Mouse (Mus musculus) kidney, adult 11 months (tissue): ENCODE measurements around the gene Spint5.
A peak's percentile ranks its signal among the peaks of the same experiment; 100 is the strongest.
"Not testable (repeated sequence)": the region's sequence is repeated elsewhere in the genome, so short reads cannot be mapped to it uniquely, and the experiment has no call there.

Experiments
- DNase-seq: peaks from one replicate; pipeline ENCODE4 v3.0.0; 2022

Gene Spint5

DNA sequence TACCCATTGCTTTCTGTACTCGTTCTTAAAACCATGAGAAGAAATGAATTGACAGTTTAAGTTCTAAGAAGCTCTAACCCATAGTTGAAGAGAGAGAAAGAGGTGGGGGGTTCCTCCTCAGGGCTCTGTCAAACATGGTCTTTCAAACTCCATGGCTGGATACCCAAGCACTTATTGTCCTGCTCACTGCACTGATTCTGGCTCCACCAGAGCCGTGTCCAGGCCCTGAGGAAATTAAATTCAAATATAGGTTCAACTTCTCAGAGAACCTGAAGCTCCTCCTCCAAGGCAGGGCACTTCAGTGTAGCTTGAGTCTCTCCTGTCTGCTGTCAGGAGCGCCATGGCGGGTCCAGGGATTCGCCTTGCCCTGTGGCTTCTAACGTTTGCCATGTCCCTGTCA lies at the start of gene Spint5:
Gene Spint5 (plus strand): TSS at position 301 of the 400 bp plus-strand sequence.
- no peak for DNase-seq

DNA sequence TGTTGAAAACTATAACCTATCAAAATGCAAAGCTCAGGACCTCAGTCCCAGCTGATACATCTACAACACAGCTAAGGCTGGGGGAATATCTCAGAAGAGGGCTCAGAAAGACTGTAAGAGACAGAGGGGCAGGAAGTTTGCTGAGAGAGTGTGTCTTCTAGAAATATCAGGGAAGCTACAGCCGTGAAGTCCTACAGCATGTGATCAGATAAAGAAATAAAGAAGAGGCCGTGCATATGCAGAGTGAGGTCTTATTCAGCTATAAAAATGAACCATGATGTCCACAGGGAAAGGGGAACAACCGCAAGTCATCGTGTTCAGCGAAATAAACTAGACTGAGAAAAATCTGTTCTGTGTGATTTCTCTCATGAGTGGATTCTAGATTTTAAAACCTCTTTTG lies 44.8 kb upstream of the Spint5 start:
- DNase-seq, result no peak

DNA sequence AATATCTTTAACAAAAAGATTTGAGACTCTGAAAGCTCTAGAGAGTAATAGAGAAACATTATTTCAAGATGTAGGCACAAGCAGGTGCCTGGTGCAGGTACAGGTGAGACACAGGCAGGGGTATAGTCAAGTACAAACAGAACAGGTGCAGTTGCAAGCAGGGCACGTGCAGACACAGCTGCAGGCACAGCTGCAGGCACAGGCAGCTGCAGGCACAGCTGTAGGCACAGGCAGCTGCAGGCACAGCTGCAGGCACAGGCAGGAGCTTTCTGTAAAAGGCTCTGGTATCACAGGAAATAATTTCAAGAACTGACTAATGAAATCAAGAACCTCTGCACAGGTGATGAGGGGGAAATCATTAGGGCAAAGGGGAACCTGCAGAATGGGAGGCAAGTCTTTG lies 44.2 kb upstream of the Spint5 start:
- no peak for DNase-seq

DNA sequence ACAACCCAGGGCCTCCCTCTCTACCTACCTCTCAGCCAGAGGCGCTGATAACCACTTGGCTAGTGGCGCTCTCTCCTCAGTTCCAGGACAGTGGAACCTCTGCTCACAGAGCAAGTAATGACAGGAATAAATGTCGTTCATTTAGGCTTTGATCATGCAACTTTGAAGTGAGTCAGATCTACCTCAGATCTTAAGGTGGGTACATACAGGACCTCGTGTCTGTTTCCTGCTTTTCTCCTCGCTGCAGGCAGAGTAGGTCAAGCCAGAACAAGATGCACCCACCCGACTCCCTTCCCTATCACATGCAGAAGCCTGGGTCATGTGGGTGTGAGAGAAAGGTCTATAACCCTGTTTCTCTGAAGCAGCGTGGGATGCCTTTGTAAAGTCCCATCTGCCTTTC lies 41.1 kb upstream of the Spint5 start, which contains the start of gene Wfdc11:
Gene Wfdc11 (minus strand): TSS at position 101 of the 400 bp plus-strand sequence.
- no peak for DNase-seq

DNA sequence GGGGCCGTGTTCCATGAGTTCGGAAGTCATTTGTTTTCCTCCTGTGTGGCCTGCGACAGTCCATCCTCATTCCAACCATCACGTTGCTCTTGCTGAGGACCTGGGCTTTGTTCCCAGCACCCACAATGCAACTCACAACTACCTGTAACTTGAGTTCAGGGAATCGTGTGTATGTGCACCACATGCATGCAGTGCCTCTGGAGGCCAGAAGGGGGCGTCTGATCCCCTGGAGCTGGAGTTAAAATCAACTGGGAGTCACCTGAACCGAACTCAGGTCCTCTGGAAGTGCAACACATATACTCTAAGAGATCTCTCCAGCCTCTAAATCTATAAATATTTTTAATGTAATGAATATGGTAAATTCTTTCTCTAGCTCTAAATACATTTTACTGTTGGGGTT lies 39.0 kb upstream of the Spint5 start:
- DNase-seq, result no peak

DNA sequence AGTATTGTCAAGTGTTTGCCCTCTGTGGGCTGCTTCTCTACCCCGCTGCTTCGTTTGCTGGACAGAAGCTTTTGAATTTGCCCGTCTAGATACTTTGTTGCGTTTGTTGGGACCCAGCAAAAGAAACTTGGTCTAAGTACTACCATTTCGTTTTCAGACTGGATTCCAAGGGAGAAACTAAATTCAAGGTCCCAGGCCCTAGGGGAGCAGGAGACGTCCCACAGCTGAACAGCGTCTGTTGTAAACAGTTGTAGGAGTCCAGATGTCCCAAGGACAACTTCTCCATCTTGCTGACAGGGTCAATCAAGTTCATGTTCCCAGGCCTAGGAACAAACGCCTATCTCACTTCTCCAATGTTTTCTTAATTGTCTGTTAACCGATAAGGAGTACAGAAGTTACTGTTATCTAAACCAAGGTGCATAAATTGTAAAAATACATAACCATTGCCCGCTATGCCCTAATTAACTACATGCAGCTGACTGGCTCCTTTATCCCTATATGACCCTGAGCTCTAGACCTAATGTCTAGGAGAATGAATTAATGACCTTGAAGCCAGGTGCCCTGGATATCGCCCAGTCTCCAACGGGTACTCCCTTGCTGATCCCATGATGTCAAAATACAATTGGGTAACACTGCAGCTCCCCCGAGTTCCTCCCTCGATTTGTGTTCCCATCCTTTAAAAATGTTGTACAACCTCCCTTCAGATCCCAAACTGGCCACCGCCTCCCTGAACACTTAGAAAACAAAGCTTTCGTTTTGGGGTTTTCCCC lies 38.0 kb upstream of the Spint5 start:
- no peak for DNase-seq

DNA sequence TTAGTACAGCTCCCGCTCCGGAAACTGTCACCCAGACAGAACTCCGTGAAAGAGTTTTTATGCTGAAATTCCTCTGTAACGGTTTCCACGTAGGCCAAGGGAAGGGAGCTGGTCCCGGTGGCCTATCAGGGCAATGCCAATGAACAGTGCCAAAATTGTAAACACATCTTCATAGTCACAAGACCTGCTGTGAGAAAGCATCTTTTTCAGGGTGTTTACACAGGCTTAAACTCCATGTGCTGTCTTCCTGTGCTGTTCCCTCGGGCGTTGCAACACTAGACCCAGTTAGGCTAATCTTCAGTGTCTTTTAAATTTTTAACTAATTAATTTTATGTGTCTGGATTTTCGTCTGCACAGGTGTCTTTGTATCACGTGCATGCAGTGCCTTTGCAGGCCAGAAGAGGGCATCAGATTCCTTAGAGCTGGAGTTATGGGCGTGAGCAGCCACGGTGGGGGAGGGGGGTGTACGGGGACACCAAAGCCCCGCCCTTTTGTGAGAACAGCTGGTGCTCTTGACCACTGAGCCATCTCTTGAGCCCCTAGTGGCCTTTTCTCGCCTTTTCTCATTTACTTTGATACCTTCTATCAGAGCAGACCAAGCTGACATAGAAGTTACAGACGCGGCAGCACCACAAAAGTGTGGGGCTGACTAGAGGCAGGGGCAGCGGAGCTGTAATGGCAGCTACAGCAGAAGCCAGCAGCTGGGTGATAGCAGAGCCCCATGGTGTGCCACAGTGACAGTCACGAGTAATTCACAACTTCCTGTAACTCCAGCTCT lies 36.1 kb upstream of the Spint5 start:
- peak; percentile 74 for DNase-seq

DNA sequence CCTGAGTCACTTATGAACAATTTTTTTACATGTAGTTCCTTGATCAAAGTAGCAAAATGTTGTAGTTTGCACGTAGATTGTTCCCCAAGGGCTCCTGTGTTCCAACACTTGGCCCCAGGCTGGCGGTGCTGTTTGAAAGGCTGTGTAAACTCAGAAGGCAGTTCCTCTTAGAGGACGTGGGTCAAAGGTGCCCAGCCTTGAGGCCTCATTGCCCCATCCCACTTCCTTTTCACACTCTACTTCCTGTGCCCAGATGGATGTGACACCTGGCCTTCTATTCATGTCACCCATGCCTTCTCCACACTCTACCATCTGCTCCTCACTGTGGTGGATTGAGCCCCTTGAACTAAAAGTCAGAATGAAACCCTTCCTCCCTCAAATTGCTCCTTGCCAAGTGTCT lies 35.2 kb upstream of the Spint5 start:
- DNase-seq, result no peak

DNA sequence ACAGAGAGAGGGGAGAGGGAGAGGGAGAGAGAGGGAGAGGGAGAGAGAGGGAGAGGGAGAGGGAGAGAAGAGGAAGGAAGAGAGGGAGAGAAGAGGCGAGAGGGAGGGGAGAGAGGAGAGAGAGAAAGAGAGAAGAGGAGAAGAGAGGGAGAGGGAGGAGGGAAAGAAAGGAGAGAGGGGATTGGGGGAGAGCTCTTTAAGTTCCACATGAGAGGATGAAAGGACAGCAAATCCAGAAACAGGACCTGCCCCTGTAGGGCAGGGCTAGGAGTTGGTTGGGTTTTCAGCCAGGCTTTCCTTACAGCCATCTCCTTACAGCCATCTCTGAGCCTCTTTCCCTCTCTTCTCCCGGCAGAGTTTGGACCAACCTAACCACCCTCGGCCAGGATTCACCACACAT lies 30.3 kb upstream of the Spint5 start, which contains the start of gene Wfdc13:
Gene Wfdc13 (plus strand): TSS at position 301 of the 400 bp plus-strand sequence.
- DNase-seq, result no peak

DNA sequence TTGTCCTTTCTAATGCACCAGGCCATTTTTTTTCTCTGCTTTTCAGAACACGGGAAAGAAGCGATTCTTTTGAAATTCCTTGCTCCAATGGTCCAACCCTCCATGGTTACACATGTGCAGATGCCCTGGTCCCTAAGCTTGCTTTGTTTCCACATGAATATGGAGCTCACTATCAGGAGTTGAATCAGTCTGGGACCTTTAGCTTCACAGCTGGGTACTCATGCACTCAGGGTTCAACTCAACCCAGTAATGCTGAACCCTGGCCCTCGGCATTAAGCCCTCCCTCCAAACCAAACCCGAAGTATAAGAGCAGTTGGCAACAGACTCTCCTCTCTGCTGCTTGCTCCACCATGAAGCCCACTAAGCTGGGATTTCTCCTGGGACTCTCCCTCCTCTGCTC lies 16.9 kb upstream of the Spint5 start, which contains the start of gene Spint4:
Gene Spint4 (plus strand): TSS at position 301 of the 400 bp plus-strand sequence.
- no peak for DNase-seq

DNA sequence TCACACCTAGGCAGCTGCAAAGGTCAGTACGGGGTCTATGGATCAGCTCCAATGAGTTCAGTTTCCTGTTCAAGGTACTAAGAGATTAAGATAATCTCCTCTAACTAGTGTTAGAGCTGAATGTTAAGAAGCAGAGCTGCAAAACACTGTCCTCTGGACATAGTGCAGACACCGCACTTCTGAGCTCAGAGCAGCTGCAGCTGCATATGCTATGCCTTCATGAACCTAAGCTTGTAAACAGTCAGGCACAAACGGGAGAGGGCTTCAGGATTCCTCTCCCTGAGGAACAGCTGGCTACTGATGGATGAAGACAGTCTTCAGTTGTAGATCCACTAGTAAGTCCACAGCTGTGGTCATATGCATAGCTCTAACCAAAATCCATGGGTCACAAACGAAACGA lies 14.1 kb upstream of the Spint5 start:
- DNase-seq, result no peak

DNA sequence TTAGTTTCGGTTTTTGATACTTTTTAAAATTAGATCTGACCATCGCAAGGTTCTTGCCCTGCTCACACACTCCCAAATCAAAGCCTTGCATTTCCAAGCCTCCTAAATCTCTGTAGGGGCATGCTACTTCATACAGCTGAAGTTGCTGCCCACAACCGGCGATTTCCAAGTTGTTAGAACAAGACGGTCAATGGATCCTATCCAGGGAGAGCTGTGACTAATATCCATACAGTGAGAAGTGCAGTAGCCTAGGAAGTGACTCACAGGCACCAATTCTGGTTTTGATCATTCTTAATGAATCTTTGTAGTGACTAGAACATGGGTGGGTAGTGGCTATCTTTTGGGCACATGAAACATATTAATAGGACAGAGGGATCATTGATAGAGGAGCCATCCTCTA lies 13.3 kb upstream of the Spint5 start:
- DNase-seq, result no peak

DNA sequence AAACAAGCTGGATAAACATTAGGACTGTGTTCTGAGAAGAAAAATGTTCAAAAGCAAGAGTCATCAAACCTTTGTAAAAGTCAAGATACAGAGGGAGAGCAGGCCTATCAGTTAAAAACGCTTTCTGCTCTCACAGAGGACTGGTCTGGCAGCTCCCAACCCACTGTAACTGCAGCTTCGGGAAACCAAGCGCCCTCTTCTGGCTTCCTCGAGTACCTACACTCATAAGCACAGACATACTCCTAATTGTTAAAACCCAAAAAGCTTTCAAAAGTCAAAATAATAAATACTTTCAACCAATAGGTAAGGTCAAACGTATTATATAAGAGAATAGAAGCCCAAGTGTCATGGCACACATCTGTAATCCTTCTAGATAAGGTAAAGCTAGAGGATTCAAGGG lies 10.9 kb upstream of the Spint5 start:
- DNase-seq, result no peak

DNA sequence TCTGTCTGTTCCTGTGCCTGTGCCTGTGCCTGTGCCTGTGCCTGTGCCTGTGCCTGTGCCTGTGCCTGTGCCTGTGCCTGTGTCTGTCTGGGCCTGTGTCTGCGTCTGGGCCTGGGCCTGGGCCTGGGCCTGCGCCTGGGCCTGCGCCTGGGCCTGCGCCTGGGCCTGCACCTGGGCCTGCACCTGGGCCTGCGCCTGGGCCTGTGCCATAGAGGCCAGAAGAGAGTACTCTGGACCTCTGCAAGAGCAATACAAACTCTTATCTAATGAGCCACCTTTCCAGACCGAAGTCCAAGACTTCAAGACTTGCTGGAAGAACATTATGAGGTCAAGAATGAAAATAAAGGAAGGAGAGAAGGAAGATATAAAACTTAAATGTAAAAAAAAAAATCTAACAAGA lies 9.8 kb upstream of the Spint5 start:
- DNase-seq, result no peak

DNA sequence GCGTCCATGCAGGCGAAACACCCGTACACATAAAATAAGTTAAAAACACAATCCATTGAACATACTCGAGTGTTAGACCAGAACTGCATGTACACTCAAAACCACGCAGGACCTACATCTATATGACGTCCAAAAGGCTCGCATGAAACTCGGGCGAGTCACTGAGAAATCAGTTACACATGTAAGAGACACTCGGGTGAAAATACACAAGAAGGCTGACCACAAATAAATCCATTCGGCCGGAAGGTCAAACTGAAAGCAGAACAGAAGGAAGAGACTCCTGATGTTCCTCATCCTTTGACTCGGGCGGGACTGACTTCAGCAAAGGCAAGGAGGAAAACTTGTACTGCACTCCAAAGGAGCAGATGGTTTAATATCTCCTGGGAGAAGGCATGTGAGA lies 9.1 kb upstream of the Spint5 start:
- no peak for DNase-seq

DNA sequence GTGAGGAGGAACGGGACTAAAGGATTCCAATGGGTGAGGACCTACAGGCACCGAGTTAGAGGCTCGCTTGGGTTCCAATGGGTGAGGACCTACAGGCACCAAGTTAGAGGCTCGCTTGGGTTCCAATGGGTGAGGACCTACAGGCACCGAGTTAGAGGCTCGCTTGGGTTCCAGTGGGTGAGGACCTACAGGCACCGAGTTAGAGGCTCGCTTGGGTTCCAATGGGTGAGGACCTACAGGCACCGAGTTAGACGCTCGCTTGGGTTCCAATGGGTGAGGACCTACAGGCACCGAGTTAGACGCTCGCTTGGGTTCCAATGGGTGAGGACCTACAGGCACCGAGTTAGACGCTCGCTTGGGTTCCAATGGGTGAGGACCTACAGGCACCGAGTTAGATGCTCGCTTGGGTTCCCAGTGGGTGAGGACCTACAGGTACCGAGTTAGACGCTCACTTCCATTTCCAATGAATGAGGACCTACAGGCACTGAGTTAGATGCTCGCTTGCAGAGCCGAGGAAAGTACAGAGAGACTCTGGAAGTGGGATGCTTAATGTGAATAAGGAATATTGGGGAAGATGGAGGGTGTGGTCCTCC lies 1.2 kb downstream of the Spint5 start:
- DNase-seq, result not testable (repeated sequence)

DNA sequence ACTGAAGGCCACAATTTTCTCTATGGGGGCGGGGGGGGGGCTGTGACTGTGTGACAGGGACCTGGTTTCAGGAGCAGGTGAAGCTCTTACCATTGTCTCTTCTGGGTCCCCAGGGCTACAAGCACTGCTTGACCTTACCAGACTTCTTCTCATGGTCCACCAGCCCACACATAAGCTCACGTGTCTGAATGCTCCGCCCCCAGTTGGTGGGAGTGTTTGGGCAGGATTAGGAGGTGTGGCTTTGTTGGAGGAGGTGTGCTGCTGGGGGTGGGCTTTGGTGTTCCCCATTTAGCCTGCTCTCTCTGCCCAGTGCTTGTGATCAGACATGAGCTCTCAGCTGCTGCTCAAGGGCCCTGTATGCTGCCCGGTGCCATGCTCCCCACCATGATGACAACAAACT lies 8.2 kb downstream of the Spint5 start:
- DNase-seq, result no peak

DNA sequence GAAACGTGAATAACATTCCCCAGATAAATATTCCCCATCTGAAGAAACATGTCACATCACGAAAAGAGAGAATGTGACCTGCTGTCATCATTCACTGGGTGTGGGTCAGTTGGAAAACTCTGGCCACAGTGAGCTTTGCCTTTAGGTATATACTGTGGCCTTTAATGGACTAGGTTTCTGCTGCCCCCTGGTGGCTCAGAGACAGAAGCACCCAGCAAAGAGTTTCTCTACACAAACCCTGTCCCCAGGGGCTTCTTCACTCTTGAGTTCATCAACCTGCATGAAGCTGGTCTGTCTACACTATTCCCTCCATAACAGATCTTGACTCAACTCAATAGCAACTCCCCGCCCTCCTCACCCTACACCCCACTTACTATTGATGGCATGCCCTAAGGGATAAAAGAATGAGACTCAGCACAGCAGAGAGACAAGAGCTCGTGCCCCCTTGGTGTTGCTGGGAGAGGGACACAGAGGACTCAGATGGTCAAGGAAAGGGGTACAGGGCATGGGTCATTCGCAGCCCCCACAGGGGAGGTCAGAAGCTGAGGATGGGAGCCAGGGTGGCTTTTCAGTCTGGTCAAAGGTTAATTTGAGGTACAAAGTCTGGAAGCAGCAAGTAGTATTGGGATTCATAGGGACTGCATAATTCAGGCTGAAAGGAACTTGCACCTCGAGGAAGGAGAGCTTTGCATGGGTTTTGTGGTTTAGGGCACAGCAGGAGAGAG lies 11.0 kb downstream of the Spint5 start:
- DNase-seq, result peak; percentile 73

DNA sequence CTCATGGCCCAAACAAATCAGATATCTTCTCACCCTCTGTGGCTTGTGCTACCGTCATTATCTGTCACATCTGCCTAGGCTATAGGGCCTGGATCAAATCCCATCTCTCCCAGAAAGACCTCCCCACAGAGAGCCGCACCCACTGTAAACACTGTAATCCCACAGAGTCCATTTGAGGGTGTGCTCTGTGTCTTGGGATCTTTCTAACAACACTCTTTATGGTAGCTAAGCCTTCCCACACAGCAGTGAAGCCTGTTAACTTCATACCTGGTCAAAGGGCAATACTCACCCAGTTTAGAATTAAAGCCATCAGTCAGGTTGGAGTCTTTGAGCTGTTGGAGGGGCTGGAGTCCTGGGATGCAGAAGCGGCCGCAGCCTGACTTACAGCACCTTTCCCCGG lies 16.6 kb downstream of the Spint5 start:
- no peak for DNase-seq

DNA sequence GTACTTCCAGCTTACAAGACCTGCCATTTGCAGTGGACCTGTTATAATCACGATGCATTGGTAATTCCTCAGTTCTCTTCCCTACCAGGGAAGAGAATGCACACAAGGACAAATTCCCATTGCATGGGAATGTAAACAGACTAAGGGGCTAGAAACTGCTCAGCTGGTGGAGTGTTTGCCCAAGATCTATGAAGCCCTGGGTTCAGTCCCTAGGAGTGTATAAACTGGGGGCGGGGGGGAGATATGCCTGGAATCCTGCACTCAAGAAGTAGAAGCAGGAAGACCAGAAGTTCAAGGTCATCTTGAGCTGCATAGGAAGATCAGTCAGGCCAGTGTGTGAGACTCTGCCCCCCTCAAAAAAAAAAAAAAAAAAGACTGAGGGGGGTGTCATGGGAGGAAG lies 18.2 kb downstream of the Spint5 start:
- DNase-seq, result no peak

DNA sequence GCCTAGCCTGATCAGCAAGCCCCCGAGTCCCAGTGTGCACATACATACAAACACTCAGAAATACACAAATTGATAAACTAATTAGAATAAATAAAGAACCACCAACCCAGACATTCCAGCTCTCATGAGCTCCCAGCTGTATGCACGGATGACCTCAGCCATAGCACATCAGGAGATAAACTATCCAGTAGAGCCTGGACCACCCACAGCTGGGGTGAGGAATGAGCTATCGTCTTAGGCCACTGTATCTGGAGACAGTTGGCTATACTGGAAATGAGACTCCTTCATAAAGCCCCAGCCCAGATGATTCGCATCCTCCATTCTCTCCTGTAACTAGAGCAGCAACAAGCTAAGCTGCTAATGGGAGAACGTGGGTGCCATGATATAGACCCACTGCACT lies 19.7 kb downstream of the Spint5 start:
- DNase-seq, result no peak

DNA sequence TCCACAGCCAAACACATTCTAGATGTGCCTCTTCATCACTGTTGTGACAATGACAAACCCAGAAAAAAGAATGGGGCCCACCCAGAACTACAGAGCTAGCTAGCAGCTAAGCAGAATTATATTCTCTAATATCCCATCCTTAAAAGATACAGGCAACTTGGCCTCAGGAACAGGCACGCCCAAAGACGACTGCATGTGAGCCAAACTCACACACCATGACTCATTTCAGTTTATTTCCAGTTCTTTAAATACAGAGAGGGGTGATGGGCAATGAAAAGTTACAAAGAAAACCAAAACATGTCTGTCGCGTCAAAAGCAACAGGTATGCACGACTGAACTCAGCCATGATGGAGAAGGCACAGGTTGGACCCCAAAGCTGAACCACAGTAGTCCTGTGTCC lies 20.3 kb downstream of the Spint5 start:
- DNase-seq, result no peak
